Mouse (Mus musculus) neutrophil, adult 5-6 weeks (primary cell): ENCODE results near the gene Zfp740. TPM values are rescaled to one million over a fixed set of nuclear protein-coding genes. Genes with fewer than 3 reads are reported as not detected.
A peak's percentile ranks its signal among the peaks of the same experiment; 100 is the strongest.
"Not testable (repeated sequence)": the region's sequence is repeated elsewhere in the genome, so short reads cannot be mapped to it uniquely, and the experiment has no call there.

Experiments used
- ATAC-seq: fragments of 151-379, 151-347 bp; 2 replicates; pipeline ENCODE4 v1.8.0; 2017; ENCODE audit warnings: mild to moderate bottlenecking, moderate TSS enrichment; ENCODE audit not compliant: insufficient number of reproducible peaks, poor library complexity, low FRiP score, severe bottlenecking; ENCODE audit errors: extremely low read depth
- total RNA-seq: library from RNA; stranded (forward); fragments of 200-1000 nt; gene quantifications from 2 replicates; pipeline ENCODE4 v1.2.3, GENCODE M21; 2017

Gene Zfp740
- total RNA-seq = 118 and 120 TPM in 2 replicates

DNA sequence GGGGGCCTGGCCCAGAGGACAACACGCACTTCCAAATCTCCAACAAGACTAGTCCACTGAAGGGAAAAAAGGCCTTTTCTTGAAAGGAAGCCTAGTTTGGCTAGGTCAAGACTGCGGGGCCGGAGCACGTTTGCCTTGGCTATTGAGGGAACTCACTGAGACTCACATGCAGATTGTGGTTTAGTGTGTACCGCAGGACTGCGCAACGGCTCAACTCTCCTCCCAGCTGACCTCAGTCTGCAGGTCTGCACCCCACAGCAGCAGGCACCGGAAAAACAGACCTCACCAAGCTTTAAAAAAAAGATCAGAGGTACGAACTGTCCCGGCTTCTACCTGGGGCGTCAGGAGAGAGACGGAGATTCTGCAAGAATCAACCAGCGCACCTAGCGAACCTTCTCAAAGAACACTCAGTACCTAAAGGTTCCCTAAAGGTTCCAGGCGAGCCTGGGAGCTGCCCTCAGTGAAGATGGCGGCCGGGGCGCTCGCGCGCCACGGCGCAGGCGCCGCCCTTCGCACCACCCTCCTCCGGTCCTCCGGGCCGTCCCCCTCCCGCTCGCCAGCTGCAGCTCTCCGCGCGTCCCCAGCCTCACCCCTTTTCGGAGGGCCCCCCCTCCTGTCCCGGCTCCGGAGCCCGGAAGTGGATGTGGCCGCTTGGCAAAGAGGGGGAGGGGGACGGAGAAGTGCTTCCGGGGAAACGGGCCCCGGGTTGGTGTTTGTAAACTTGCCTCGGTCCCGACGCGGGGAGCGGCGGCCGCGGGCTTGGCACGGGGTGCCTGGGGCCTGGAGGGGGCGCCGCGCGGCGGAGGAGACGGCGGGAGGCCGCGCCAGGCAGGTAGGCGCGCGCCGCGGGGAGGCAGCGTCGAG lies at the start of gene Zfp740:
Zfp740 (plus strand) TSS at position 279 of the 864 bp plus-strand sequence.
- peak; percentile 86 for ATAC-seq

DNA sequence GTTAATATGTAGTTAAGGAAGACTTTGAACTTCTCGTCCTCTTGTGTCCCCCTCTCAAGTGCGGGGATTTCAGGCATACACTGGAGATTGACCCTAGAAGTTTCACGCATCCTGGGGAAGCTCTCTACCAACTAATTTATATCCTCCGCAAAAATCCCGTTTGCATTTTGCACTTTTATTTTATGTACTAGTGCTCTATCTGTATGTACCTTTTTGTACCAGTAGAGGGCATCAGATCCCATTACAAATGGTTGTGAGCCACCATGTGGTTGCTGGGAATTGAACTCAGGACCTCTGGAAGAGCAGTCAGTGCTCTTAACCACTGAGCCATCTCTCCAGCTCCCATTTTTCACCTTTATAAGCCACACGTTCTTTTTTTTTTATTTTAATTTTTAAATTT lies 48.0 kb upstream of the Zfp740 start:
- ATAC-seq = not testable (repeated sequence)

DNA sequence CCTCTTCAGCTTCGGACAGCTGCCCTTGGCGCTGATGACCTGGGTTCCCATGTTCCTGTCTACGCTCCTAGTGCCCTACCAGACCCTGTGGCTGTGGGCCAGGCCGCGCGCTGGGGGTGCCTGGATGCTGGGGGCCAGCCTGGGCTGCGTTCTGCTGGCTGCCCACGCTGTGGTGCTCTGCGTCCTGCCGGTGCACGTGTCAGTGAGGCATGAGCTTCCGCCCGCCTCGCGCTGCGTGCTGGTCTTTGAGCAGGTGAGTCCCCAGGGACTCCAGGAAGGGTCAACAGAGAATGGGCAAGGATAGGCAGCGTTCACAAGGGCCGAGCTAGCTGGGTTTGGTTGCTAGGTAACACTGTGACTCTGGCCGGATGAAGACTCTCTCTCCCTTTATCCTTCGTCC lies 46.2 kb upstream of the Zfp740 start:
- ATAC-seq = no peak

DNA sequence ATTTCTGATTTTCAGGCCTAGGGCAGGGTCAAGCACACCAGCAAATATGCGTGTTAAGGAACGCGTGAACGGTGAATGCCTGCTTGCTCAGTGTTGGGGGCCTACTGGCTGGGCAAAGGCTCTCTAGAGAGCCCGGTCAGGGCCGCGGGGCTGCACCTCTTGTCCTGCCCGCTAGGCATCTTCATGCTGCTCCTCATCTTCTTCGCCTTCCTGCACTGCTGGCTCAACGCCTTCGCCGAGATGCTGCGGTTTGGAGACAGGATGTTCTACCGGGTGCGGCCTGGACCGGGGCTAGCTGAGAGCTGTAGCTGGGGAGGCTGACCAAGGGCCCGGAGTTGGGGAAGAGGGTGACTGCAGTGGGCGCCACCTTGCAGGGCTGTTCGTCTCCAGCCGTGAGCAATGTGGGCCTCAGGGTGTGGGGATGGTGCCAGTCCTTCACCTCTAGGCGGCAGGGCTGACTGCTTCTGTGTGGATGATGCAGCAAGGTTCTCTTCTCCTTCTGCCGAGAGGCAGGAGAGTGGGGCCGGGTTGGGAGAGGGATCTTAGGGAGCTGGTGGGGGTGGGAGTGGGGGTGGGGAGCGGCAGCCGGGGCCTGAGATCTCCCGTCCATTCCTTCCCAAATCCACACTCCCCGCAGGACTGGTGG lies 42.5 kb upstream of the Zfp740 start:
- ATAC-seq = no peak

DNA sequence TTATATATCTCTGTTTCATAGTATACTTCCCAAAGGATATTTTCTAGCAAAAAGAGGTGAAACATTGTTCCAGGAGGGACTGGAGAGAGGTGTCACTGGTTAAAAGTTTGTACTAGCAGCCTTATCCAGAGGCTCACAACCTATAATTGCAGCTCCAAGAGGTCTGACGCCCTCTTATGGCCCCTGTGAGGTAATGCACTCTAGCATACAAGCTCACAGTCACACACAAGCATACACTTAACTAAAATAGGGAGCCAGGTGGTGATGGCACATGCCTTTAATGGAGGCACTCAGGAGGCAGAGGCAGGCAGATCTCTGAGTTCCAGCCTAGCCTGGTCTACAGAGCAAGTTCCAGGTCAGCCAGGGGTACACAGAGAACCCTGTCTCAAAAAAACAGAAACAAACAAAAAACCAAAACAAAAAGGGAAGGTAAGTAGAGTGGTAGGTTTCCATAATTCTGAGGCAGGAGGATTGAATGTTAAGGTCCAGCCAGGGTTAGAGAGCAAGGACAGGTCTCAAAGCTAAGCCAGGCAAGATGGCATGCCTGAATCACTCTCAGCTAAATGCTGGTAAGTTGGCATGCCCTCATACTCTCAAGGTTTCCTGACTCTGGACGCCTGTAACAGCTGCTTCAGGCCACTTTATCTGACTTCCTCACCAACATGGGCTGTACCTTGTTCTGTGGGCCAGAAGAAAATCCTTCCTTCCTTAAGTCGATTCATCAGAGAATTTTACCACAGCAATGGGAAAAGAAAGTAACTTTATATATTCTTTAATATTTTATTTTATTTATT lies 39.0 kb upstream of the Zfp740 start:
- no peak for ATAC-seq

DNA sequence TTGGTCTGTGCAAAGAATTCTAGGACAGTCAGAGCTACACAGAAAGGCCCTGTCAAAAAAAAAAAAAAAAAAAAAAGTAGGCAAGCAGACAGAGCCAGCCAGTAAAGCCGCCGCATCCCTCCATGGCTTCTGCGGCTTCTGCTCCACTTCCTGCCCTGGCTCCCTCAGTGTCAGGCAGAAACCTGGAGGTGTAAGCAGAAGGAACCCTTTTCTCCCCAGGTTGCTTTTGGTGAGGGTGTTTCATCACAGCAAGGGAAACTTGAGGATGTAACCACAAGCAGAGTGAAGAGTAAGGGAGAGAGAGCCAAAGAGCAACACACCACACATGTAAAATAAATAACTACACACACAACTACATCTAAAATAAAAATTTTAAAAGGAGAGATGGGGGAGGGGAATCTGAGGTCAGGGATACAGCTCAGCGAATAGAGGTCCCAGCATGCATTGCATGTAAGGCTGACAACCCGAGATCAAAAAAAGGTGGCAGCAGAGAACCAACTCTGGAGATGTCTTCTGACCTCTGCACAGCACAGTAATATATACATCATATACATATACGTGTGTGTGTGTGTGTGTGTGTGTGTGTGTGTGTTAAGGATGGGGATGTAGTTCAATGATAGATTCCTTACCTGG lies 37.5 kb upstream of the Zfp740 start:
- no peak for ATAC-seq

DNA sequence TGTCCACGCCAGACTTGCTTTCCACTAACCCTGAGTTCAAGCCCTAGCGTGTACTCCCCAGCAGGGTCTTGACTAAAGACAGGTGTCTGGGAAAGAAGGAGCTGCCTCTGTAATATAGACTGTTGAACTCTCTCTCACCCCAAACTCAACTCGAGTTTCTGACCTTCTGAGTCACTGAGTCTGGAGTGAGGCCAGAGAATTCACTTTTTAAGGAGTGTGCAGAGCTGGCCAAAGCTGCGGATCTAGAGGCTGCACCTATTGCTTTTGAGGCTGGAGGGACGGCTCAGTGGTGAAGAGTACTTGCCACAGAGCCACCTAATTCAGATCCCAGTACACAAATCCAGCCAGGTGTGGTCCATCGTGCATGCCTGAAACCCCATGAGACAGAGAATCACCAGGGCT lies 35.4 kb upstream of the Zfp740 start:
- no peak for ATAC-seq

DNA sequence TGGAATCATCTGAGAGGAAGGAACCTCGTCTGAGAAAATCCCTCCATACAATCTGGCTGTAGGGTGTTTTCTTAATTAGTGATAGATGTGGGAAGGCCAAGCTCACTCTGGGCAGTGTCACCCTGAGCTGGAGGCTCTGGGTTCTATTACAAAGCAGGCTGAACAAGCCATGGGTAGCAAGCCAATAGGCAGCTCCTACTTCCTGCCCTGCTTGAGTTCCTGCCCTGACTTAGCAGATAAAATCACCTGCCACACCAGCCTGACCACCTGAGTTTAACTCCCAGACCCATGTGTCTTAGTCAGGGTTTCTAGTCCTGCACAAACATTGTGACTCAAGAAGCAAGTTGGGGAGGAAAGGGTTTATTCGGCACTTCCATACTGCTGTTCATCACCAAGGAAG lies 34.0 kb upstream of the Zfp740 start:
- no peak for ATAC-seq

DNA sequence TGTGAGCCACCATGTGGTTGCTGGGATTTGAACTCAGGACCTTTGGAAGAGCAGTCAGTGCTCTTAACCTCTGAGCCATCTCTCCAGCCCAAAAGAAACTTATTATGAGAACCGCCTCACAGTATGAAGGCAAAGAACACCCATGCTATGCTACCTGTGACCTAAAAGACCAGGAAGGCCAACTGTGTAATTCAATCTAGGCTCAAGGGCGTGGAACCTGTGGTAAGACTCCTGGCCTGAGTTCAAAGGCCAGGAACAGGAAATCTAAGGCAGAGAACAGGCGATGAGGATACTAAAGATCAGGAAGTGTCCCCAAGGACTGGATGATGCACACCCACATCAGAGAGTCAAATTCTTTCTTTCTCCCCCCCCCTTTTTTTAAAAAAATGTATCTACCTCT lies 29.5 kb upstream of the Zfp740 start:
- ATAC-seq = no peak

DNA sequence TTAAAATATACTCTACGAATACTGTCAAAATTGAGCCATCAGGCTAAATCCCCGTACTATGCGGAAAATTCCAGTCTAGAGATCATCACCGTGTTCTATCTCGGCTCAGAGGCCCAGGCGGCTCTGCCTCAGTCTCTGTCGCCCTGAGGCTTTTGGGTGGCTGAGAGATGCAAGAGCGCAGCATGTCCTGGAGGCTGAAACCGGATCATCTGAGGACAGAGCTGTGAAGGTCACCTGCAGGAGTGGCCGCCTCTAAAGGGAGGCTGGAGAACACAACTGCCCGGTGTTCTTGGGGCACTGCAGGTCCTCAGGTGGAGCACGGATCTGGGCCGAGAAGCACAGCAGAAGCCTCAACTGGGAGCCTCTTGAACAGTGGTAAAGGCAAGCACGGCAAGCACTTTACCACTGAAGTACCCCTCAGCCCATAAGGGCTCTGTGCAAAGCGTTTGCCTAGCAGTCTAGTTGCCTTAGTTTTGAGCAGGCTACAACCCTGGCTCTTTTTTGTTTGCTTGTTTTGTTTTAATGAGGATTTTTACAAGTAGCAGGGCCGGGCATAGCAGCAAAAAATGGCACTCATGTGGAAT lies 27.2 kb upstream of the Zfp740 start:
- ATAC-seq = no peak

DNA sequence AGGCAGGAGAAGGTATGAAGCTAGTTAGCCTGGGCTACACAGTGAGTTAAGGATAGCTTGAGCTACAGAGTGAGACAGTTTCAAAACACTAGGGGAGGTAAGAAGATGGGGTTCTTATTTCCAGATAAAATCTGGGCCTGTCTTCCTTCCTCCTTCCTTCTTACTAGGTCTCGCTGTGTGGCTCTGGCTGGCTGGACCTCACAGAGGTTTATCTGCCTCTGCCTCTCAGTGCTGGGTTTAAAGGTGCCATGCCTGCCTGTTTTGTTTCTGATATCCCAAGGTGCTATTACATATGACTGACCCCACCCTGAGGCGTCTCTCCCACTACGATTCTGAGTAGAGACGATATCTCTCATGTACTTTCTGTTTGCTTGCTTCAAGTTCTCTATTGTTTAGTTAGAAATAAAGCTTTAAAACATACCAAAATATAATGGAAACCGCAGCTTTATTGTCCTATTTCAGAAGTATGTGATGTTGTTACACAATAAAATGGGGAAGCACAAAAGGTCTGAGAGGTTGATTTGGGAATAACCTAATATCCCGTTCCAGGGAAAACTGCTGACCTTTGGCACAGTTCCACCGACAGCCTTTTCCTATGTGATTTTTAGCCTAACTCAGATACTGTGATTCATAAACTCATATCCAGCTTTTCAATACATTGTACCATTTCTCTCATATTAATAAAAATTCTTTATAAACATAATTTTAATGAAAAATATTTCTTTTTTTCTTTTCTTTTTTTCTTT lies 26.3 kb upstream of the Zfp740 start:
- ATAC-seq = no peak

DNA sequence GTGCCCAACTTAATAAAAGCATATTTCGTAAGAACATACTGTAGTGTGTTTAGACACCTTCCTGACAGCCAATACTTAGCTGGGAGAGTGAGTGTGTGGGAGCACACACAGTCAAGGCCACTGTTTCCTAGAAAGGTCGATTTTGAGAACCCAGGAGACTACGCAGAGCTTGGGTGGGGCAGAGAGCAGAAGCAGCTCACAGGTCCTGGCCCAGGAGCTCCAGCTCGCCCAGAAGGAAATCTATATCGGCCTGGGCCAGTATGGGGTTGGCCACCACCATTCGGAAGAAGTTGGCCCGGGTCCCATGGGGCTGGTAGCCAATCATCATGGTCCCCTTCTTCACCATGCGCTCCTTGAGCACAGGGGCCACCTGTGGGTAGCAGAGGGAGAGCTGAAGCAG lies 25.6 kb upstream of the Zfp740 start:
- ATAC-seq = no peak

DNA sequence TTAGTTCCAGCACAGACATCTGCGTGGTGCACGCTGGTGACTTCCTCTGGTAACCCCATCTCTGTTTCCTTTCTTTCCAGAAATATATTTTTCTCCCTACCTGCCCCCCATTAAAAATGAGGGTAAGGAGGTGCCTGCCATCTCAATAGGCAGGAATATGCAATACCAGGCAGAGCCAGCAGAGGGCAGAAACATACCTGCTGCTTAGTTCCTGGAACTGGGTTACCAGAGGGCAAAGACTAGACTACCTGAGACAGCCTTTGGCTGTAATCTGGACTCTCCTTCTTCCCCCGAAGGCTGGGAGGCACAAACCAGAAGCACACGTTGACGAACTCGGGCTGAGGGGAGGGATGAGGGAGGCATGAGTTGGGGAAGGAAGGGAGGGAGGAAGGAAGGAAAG lies 24.8 kb upstream of the Zfp740 start:
- peak; percentile 88 for ATAC-seq

DNA sequence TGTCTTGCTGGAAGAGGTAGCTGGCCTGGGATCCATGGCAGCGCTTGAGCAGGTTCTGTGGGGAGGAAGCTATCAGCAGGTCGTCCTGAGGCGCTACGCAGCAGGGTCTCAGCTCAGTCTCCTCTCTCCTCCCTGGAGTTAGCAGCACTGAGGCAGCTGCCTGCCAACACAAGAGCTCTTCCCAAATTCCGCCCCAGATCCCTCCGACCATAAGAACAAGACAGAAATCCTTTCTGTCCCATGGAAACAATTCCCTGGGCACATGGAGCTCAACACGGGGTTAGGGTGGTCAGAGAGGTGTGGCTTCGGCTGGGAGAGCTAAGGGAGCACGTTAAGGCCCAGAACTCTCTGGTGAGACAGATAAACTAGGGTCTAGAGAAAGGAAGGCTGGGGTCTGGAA lies 23.9 kb upstream of the Zfp740 start:
- no peak for ATAC-seq

DNA sequence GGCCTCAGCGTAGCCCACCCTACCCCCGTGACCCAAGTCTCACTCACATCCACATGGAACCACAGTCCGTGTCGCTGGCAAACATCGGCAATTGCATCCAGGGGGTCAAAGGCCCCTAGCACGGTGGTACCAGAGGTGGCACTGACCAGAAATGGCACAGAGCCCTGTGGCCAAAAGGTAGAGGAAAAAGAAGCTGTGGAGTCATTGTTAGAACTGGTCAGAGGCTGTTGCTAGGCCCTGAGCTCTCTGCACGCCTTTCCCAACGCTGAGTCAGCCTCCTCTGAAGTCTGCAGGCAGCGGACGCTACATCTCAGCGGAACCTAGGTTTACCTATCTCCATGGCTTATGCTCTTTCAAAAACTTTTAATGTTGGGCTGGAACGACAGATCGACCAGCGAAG lies 23.1 kb upstream of the Zfp740 start:
- no peak for ATAC-seq

DNA sequence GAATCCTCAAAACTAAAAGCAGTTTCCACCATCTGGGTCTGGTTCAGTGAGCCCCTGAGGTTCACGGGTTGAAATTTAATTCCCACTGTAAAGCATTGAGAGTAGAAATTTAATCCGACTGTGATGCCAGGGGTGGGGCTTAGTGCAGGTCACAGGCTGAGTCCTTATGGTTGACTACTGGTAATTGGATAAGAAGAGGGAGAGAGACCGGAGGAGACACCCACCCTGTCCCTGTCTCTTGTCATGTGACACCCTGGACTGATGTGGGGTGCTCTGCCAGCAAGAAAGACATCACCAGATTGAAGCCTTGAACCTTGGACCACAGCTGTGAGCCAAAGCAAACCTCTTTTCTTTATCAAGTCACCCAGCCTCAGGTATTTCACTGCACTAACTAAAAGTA lies 20.0 kb upstream of the Zfp740 start:
- no peak for ATAC-seq

DNA sequence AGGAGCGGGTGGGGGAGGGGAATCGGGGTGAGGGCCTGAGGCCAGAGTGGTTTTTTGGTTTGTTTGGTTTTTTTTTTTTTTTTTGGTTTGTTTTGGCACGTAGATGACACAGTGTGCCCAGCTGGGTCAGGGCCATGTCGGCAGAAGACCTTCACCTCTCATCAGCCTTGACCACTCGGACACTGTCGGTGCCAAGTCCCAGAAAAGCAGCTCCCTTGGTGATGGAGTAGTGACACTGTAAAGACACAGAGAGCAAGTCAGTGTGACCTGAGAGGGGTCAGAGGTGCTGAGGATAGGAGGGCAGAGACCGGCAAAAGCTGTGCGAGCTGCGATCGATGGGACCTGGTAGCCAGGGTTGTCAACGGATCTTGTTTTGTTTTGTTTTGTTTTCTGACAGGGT lies 16.8 kb upstream of the Zfp740 start:
- ATAC-seq = no peak

DNA sequence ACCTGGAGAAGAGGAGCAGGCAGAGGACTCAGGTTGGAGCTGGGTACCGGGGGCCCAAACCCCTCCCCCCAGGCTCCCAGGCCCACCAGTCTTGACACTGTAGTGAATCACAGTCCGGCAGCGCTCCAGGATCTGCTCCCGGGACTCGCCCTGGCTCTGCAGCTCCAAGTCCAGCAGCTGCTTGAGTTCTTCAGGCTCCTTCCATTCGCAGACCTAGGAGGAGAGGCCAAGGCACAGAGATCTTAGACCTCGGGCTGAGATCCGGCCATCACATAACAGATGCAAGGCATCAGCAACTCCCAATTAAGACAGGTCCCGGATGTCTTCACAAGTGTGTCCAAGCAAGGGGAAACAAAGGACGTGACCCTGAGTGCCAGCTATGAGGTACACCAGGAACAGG lies 15.0 kb upstream of the Zfp740 start:
- no peak for ATAC-seq
